Mouse (Mus musculus) hindbrain, postnatal 0 days (tissue): ENCODE measurements at regions not wholly inside any gene's neighbourhood (a gene's known extent, or its start where the extent isn't known, plus 50 kb on each side); places are given as distances from the start of the nearest gene placed in this dataset.
"Not testable (repeated sequence)": the region's sequence is repeated elsewhere in the genome, so short reads cannot be mapped to it uniquely, and the experiment has no call there.

Source experiments
- ATAC-seq: fragments of 200-750 bp; cut with Nextera tagmentation; 2 replicates; pipeline ENCODE4 v1.8.0; 2017; ENCODE audit warnings: mild to moderate bottlenecking, moderate TSS enrichment, moderate library complexity
- DNase-seq: peaks from one replicate; pipeline ENCODE4 v3.0.0-alpha.2; 2015; ENCODE audit warnings: low spot score
- H3K27ac ChIP-seq: fragments of 300-500 bp; sonication (generic); 2 replicates; pipeline ENCODE4 v1.5.1; 2014; ENCODE audit warnings: mild to moderate bottlenecking
- H3K27me3 ChIP-seq: fragments of 300-500 bp; sonication (generic); 2 replicates; pipeline ENCODE4 v1.6.1; 2014; ENCODE audit warnings: low read length, mixed read lengths; ENCODE audit not compliant: insufficient read depth
- H3K36me3 ChIP-seq: fragments of 300-500 bp; sonication (generic); 2 replicates; pipeline ENCODE4 v1.6.1; 2014; ENCODE audit warnings: low read length, mixed read lengths; ENCODE audit not compliant: insufficient read depth
- H3K4me1 ChIP-seq: fragments of 300-500 bp; sonication (generic); 2 replicates; pipeline ENCODE4 v1.6.1; 2014; ENCODE audit warnings: antibody characterized with exemption, low read length, mixed read lengths; ENCODE audit not compliant: insufficient read depth
- H3K4me2 ChIP-seq: fragments of 300-500 bp; sonication (generic); 2 replicates; pipeline ENCODE4 v1.6.1; 2014; ENCODE audit warnings: low read depth, mild to moderate bottlenecking, low read length, moderate library complexity, mixed read lengths
- H3K4me3 ChIP-seq: fragments of 300-500 bp; sonication (generic); 2 replicates; pipeline ENCODE4 v1.5.1; 2014; ENCODE audit warnings: low read length
- H3K9ac ChIP-seq: fragments of 300-500 bp; sonication (generic); replicated peaks from 2 replicates; pipeline ENCODE4 v1.6.1; 2014; ENCODE audit warnings: mild to moderate bottlenecking, low read length, moderate library complexity, mixed read lengths
- H3K9me3 ChIP-seq: fragments of 300-500 bp; sonication (generic); 2 replicates; pipeline ENCODE4 v1.6.1; 2016; ENCODE audit warnings: low read length, mixed read lengths
- CTCF ChIP-seq: IDR thresholded peaks from 2 replicates; pipeline ENCODE4 v1.5.1; 2016; ENCODE audit warnings: antibody characterized with exemption, control low read depth, low read depth
- WGBS: fragments of 180-500 bp; shearing (Covaris S2); extraction: QIAGEN DNeasy Blood & Tissue Kit; methylation state at CpG from one replicate; pipeline ENCODE4 v1.1.7; 2014; 5-methylcytosine and 5-hydroxymethylcytosine counted together

- no peak overlapping the region for H3K9ac ChIP-seq
- WGBS: 54% methylated on average over 10 of the region's 10 CpGs
- H3K4me3 ChIP-seq: no peak overlapping the region
- no peaks in the 10 kb centered on the region for H3K27me3 ChIP-seq
- H3K4me2 ChIP-seq: no peak overlapping the region
- DNase-seq (no peak), ATAC-seq (no peak)
- no peak overlapping the region for H3K27ac ChIP-seq
- H3K4me1 ChIP-seq: no peaks in the 10 kb centered on the region
- no peaks in the 10 kb centered on the region for H3K9me3 ChIP-seq
- TF ChIP-seq CTCF: no peak
- no peaks in the 10 kb centered on the region for H3K36me3 ChIP-seq
Observed at GRCm38 (mm10) chr12:79984025-79984790, 128.6 kb downstream of the Zfp36l1 start.

- no peak overlapping the region for H3K4me2 ChIP-seq
- H3K4me3 ChIP-seq: no peak overlapping the region
- H3K9me3 ChIP-seq: no peaks in the 10 kb centered on the region
- WGBS: 70% methylated on average over 6 of the region's 6 CpGs
- no peak overlapping the region for H3K9ac ChIP-seq
- no peaks in the 10 kb centered on the region for H3K27me3 ChIP-seq
- DNase-seq (no peak), ATAC-seq (no peak)
- no peak overlapping the region for H3K27ac ChIP-seq
- TF ChIP-seq CTCF: no peak
- no peaks in the 10 kb centered on the region for H3K4me1 ChIP-seq
- H3K36me3 ChIP-seq: no peaks in the 10 kb centered on the region
Observed at GRCm38 (mm10) chr12:79983232-79983631, 129.6 kb downstream of the Zfp36l1 start.

- not testable (repeated sequence) for H3K4me1 ChIP-seq, H3K9me3 ChIP-seq, H3K27ac ChIP-seq, H3K4me2 ChIP-seq, H3K27me3 ChIP-seq, H3K4me3 ChIP-seq, DNase-seq, H3K9ac ChIP-seq, ATAC-seq, H3K36me3 ChIP-seq
- 64% methylated on average over 1 of the region's 1 CpGs for WGBS
Observed at GRCm38 (mm10) chr12:79982497-79982896, 130.3 kb downstream of the Zfp36l1 start.

GRCm38 (mm10) chr12:79980711-79981110 lies 132.1 kb downstream of the Zfp36l1 start:
- DNase-seq (no peak), ATAC-seq (no peak)
- H3K4me2 ChIP-seq: no peak overlapping the region
- no peaks in the 10 kb centered on the region for H3K9me3 ChIP-seq
- H3K27ac ChIP-seq: no peak overlapping the region
- no peaks in the 10 kb centered on the region for H3K36me3 ChIP-seq
- H3K27me3 ChIP-seq: no peaks in the 10 kb centered on the region
- H3K4me1 ChIP-seq: no peaks in the 10 kb centered on the region
- H3K9ac ChIP-seq: no peak overlapping the region
- H3K4me3 ChIP-seq: no peak overlapping the region
- no peak for TF ChIP-seq CTCF
- WGBS: 80% methylated on average over 4 of the region's 4 CpGs

- DNase-seq (no peak), ATAC-seq (no peak)
- Histone ChIP-seq H3K27me3 (no peaks in the 10 kb centered on the region), H3K9me3 (no peaks in the 10 kb centered on the region), H3K36me3 (no peaks in the 10 kb centered on the region), H3K9ac (no peak overlapping the region), H3K4me3 (no peak overlapping the region), H3K4me1 (no peaks in the 10 kb centered on the region), H3K4me2 (no peak overlapping the region), H3K27ac (no peak overlapping the region)
- WGBS: 92% methylated on average over 3 of the region's 3 CpGs
- TF ChIP-seq CTCF: no peak
Observed at GRCm38 (mm10) chr12:79977136-79977535, 135.7 kb downstream of the Zfp36l1 start.

- Histone ChIP-seq H3K27me3 (no peaks in the 10 kb centered on the region), H3K4me1 (0 out of 2 replicates have a peak, but pooled peaks cover 7% of the 10 kb centered on the region), H3K9ac (no peak overlapping the region), H3K27ac (peak overlapping the region; percentile 26; the same call in 1 of the 2 replicates), H3K4me2 (no peak overlapping the region), H3K9me3 (no peaks in the 10 kb centered on the region), H3K36me3 (no peaks in the 10 kb centered on the region), H3K4me3 (no peak overlapping the region)
- DNase-seq (no peak), ATAC-seq (no peak)
- 63% methylated on average over 9 of the region's 9 CpGs for WGBS
- TF ChIP-seq CTCF: no peak
Observed at GRCm38 (mm10) chr12:79975466-79976239, 137.2 kb downstream of the Zfp36l1 start.

- no peak overlapping the region for H3K9ac ChIP-seq
- 0 out of 2 replicates have a peak overlapping the region, but pooled peaks have one; percentile 48 for H3K27ac ChIP-seq
- ATAC-seq: no peak
- H3K4me3 ChIP-seq: no peak overlapping the region
- H3K4me1 ChIP-seq: 0 out of 2 replicates have a peak, but pooled peaks cover 7% of the 10 kb centered on the region
- no peak for TF ChIP-seq CTCF
- H3K4me2 ChIP-seq: no peak overlapping the region
- H3K27me3 ChIP-seq: no peaks in the 10 kb centered on the region
- 67% methylated on average over 6 of the region's 6 CpGs for WGBS
- no peaks in the 10 kb centered on the region for H3K36me3 ChIP-seq
- no peak for DNase-seq
- no peaks in the 10 kb centered on the region for H3K9me3 ChIP-seq
Observed at GRCm38 (mm10) chr12:79975050-79975449, 137.8 kb downstream of the Zfp36l1 start.
